Mouse (Mus musculus) spleen, adult 2 months (tissue): ENCODE results near the gene Rpap1.

Experiments used
- CTCF ChIP-seq: fragments of 200-500 bp; IDR thresholded peaks from 2 replicates; pipeline ENCODE4 v1.5.1; 2011; ENCODE audit warnings: mild to moderate bottlenecking, inconsistent platforms; ENCODE audit not compliant: insufficient read depth, insufficient read length, insufficient replicate concordance; ENCODE audit errors: extremely low read depth
- POLR2A ChIP-seq: fragments of 200-500 bp; IDR thresholded peaks from 2 replicates; pipeline ENCODE4 v1.6.1; 2011; ENCODE audit warnings: low read depth, low read length, inconsistent platforms

- TF ChIP-seq POLR2A = no peak
- TF ChIP-seq CTCF = no peak
These were observed 23.4 kb downstream of the Rpap1 start for GRCm38 (mm10) chr2:119763924-119764323.
